Mouse (Mus musculus): ENCODE measurements around the gene Myoz2.
A peak's percentile ranks its signal among the peaks of the same experiment; 100 is the strongest.

Myoz2 gene

DNA sequence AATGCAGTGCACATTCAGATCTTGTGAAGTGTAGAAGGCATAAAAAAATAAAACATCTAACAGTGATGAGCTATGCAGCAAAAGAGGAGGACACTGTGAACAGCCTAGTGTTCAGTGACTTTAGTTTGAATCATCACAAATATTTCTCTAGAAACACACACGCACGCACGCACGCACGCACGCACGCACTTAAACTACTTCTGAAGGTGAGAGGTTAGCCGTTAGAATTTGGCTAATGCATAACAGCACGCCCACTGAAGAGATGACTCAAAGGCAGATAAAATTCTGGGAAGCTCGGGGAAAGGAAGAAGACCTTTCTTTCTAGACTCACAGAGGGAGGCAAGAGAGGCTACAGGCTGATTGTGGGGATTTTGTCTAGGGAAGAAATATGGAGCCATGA, 27.4 kb downstream of the Myoz2 start:
- ATAC-seq (ENCODE audit: low TSS enrichment), result no peak

GRCm38 (mm10) chr3:123001053-123001452, 33.8 kb downstream of the Myoz2 start:
- no peak for ATAC-seq (ENCODE audit: low TSS enrichment)

- ATAC-seq (ENCODE audit: low TSS enrichment), result no peak
Measured at GRCm38 (mm10) chr3:122998511-122998910, 36.3 kb downstream of the Myoz2 start.

GRCm38 (mm10) chr3:122996968-122997367, 37.8 kb downstream of the Myoz2 start:
- ATAC-seq (ENCODE audit: low TSS enrichment), result no peak

- no peak for ATAC-seq (ENCODE audit: low TSS enrichment)
Measured at GRCm38 (mm10) chr3:122986906-122987305, 47.9 kb downstream of the Myoz2 start.

DNA sequence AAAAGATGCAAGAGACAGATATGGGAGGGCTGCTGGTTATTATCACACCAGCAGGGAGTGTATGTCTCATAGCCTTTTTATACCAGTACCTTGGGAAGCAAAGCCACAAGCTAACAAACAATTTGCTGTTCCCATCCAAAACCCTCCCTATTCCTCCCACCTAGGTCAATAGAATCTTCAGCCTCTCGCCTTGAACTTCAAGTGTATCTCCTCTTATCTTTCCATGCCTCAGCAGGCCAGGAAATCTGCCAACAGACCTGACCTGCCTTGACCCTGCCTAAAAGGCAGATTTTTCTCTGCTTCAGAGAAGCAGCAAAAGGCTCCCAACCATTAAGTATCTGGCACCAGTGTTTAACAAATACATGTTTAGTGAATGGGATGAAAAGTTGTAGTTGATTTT, 48.4 kb downstream of the Myoz2 start:
- no peak for ATAC-seq (ENCODE audit: low TSS enrichment)

DNA sequence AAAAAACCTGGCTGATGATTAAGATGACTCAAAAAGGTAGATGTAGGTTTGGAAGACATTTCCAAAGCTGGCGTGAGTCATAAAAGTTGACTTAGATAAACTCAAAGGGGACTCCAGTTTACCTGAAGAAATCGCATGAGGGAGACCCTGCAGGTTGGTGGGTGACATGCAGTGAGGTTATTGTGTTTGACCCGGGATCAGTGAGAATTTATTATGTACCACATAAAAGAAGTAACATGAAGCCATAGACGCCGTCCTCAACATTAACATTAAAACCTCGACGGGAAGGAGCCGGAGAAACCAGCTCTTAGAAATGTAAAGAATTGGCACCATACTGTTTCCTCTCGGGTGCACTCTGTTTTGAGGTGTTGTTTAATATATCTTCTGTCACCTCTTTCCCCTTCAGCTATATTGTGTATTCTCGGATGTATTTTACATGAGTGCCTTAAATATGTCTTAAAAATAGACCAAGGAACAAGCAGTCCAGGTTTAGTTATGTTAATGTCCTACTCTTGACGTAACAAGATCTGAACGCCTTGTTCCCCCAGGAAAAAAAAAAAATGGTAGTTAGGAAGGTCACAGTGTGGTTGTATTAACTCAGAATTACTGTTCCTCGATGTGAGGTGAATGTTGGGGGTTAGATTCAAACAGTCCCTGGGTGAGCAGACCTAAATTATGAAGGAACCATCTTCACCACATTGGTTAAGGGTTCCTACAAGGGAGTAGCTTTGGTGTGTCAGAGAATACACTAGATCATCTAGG, 49.5 kb downstream of the Myoz2 start:
- no peak for ATAC-seq (ENCODE audit: low TSS enrichment)

DNA sequence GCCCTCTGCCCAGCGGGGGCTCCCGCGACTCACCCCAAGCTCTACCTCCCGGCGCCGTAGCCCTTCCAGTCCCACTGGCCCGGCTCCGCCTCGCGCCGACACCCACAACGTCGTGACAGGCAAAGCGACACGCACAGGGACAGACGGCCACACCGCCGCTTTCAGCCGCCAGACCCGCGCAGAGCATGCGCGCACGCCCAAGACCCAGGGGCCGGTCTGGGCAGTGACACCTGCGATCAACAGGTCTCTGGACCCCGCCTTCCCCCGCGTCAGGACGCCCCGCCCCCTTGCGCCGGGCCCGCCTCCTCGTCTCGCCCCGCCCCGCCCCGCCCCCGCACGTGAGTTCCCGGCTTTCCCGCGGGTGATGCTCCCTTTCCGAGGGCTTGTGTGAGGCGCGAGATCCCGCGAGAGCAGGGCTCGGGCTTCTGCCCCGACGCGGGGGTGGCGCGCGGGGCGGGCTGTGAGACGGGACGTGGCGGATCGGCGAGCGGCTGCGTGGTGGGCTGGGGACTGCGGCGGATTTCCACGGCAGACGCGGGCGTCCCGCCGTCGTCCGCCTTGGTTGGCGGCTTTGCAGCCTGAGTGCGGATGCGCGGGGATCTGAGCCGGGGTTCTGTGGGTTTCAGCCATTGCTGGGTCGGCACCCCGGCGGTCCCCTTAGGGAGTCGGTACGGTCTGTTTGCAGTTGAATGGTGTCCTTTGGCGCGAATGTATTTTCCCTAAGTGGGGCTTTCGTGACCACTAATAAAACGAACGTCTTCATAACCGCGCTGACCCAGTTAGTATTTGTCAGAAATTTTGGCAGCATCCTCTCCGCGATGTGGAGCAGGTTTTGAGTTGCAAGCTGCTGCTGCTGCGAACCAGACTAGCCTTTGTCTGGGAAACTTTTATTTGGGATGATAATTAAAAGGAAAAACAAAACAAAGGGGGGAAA, 50.3 kb downstream of the Myoz2 start, which contains the start of gene Usp53:
Gene Usp53, minus strand, starts transcription at position 262 of the 934 bp plus-strand sequence.
- peak; percentile 92 for ATAC-seq (ENCODE audit: low TSS enrichment)

- peak; percentile 68 for ATAC-seq (ENCODE audit: low TSS enrichment)
Measured at GRCm38 (mm10) chr3:122983849-122984248, 51.0 kb downstream of the Myoz2 start.

GRCm38 (mm10) chr3:122975964-122976363, 58.9 kb downstream of the Myoz2 start:
- 0 out of 2 replicates have a peak, but pooled peaks have one; percentile 26 for ATAC-seq (ENCODE audit: low TSS enrichment)

DNA sequence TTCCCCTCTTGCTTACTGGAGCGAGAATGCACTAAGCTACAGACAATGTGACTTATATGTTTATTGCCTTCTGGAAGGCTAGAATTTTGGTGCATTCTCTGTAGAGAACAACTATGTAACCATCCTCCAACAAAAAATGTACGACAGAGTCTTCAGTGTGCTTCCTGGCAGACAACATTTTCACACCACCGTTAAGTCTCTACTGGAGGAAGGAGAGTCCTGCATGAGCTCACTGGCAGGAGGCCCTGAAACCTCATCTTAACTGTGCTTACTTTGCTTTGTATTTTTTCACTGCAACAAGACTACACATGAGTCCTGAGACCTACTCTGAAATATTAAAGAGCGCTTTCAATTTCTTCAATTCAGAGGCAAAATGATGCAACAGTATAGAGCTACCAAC, 59.5 kb downstream of the Myoz2 start:
- peak; percentile 96 for ATAC-seq (ENCODE audit: low TSS enrichment)

GRCm38 (mm10) chr3:122974833-122975232, 60.0 kb downstream of the Myoz2 start:
- ATAC-seq (ENCODE audit: low TSS enrichment), result peak; percentile 22; the same call in 1 of the 2 replicates

DNA sequence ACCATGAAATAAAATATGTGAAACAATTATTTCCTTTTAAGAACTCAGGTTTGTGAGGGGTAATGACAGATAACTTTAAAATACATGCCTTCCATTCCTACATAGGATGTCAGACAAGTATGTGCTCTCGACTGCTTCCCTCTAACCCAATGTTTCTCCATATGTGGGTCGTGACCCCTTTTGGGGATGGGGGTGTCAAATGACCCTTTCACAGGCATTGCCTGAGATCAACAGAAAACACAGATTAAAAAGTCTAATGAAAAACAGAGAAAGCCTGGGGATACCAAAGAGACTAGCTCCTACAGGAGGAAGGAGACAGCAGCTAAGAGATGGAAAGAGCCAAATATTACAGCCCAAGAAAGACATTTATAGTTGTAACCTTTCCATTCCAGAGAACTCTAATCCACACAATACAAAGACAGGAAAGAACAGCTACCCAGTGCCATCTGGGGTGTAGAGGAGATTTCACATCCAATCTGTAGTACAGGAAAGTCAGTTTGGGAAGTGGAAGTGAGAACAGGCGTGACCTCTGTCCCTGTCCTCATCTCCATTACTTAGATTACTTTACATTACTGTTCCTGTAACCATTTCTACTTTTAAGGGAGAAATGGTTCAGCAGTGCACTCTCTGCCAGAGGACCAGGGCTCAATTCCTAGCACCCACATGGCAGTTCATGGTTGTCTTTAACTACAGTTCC, 62.5 kb downstream of the Myoz2 start:
- ATAC-seq (ENCODE audit: low TSS enrichment), result no peak

- ATAC-seq (ENCODE audit: low TSS enrichment), result no peak
Measured at GRCm38 (mm10) chr3:122968391-122968790, 66.4 kb downstream of the Myoz2 start.

- no peak for ATAC-seq (ENCODE audit: low TSS enrichment)
Measured at GRCm38 (mm10) chr3:122964301-122964700, 70.5 kb downstream of the Myoz2 start.
